Mouse (Mus musculus) cortical plate, adult 2 months (tissue): ENCODE results near the gene Ect2l.

ENCODE experiments used
- CTCF ChIP-seq: fragments of 200-500 bp; IDR thresholded peaks from 2 replicates; pipeline ENCODE4 v1.5.1; 2011; ENCODE audit warnings: mild to moderate bottlenecking, control low read depth, low read length; ENCODE audit not compliant: insufficient read depth; ENCODE audit errors: extremely low read depth
- POLR2A ChIP-seq: fragments of 200-500 bp; IDR thresholded peaks from 2 replicates; pipeline ENCODE4 v1.6.1; 2011; ENCODE audit warnings: mild to moderate bottlenecking, low read length, control low read depth; ENCODE audit not compliant: insufficient read depth; ENCODE audit errors: extremely low read depth

GRCm38 (mm10) chr10:18202401-18202800, 8.3 kb downstream of the Ect2l start:
- TF ChIP-seq CTCF (no peak), POLR2A (no peak)
